Mouse (Mus musculus): ENCODE measurements around the gene Emid1. TPM values are rescaled to one million over a fixed set of nuclear protein-coding genes. Genes with fewer than 3 reads are reported as not detected.

Gene Emid1
- total and polyA plus RNA-seq, 3 experiments = not detected

GRCm38 (mm10) chr11:5103986-5104509 lies 48.0 kb downstream of the Emid1 start:
- no peak overlapping the region for H3K9ac ChIP-seq (ENCODE audit: insufficient read depth, low read depth)
- no peaks in the 10 kb centered on the region for H3K9me3 ChIP-seq (replicated peaks; ENCODE audit: low read length)
- in situ Hi-C loops (cut with MboI; ENCODE audit: low pct_ligation_motif_present, low pct_unique_long_range_greater_than_20kb, low sequenced_read_pairs) = no loop called here
- H3K36me3 ChIP-seq (replicated peaks in 1 of 2; ENCODE audit: control insufficient read depth in 1 of 2, insufficient read depth in 1 of 2, low read length in 1 of 2) = peaks cover 18 to 47% of the 10 kb centered on the region in 2 experiments
- H3K4me2 ChIP-seq (ENCODE audit: insufficient read depth, low read depth, poor library complexity, severe bottlenecking) = no peak overlapping the region
- dilution Hi-C loops (cut with MboI; ENCODE audit: extremely low pct_ligation_motif_present, extremely low pct_unique_long_range_greater_than_20kb, low sequenced_read_pairs) = no loop called here
- TF ChIP-seq TBP (conservative IDR thresholded peaks at IDR 0.05; ENCODE audit: low read depth, low read length) = no peak
- TF ChIP-seq USF1 (IDR thresholded peaks at IDR 0.05; ENCODE audit: low read depth, low read length) = no peak
- TF ChIP-seq UBTF (IDR thresholded peaks at IDR 0.05; ENCODE audit: low read depth, low read length) = no peak
- no peak for TF ChIP-seq MYC (IDR thresholded peaks at IDR 0.05; ENCODE audit: low read depth, low read length)
- TF ChIP-seq RCOR1 (conservative IDR thresholded peaks at IDR 0.05; ENCODE audit: low read depth, low read length) = no peak
- TF ChIP-seq MAFK (IDR thresholded peaks at IDR 0.05; ENCODE audit: insufficient replicate concordance, low read length) = no peak
- TF ChIP-seq ETS1 (conservative IDR thresholded peaks at IDR 0.05; ENCODE audit: low read depth, low read length) = no peak
- no peak for TF ChIP-seq CHD2 (IDR thresholded peaks at IDR 0.05; ENCODE audit: low read length)
- H3K4me1 ChIP-seq (ENCODE audit: control insufficient read depth in 1 of 2, insufficient read depth in 2 of 2) = peaks cover 7 to 18% of the 10 kb centered on the region in 2 experiments; a peak in 3 of 4 replicates
- H3K27me3 ChIP-seq (replicated peaks) = no peaks in the 10 kb centered on the region
- no peak overlapping the region for H3K27ac ChIP-seq (ENCODE audit: insufficient read depth, low read depth)
- H3K4me3 ChIP-seq (replicated peaks in 1 of 3; ENCODE audit: low read depth in 2 of 3, low read length in 2 of 3, poor library complexity in 1 of 3) = no peak overlapping the region
- no peaks in the 10 kb centered on the region for H3K79me2 ChIP-seq (replicated peaks; ENCODE audit: control insufficient read depth, extremely low read depth, insufficient read depth, poor library complexity, severe bottlenecking)
- no peak for DNase-seq (ENCODE audit: extremely low read depth)

GRCm38 (mm10) chr11:5102384-5102783 lies 49.7 kb downstream of the Emid1 start:
- H3K9ac ChIP-seq (ENCODE audit: insufficient read depth, low read depth) = no peak overlapping the region
- H3K4me3 ChIP-seq (replicated peaks in 1 of 3; ENCODE audit: low read depth in 2 of 3, low read length in 2 of 3, poor library complexity in 1 of 3) = no peak overlapping the region
- no peak overlapping the region for H3K27ac ChIP-seq (ENCODE audit: insufficient read depth, low read depth)
- H3K36me3 ChIP-seq (replicated peaks in 1 of 2; ENCODE audit: control insufficient read depth in 1 of 2, insufficient read depth in 1 of 2, low read length in 1 of 2) = peaks cover 18 to 47% of the 10 kb centered on the region in 2 experiments
- no peaks in the 10 kb centered on the region for H3K9me3 ChIP-seq (replicated peaks; ENCODE audit: low read length)
- dilution Hi-C loops (cut with MboI; ENCODE audit: extremely low pct_ligation_motif_present, extremely low pct_unique_long_range_greater_than_20kb, low sequenced_read_pairs) (no loop called here), in situ Hi-C loops (cut with MboI; ENCODE audit: low pct_ligation_motif_present, low pct_unique_long_range_greater_than_20kb, low sequenced_read_pairs) (no loop called here)
- H3K27me3 ChIP-seq (replicated peaks) = no peaks in the 10 kb centered on the region
- H3K4me2 ChIP-seq (ENCODE audit: insufficient read depth, low read depth, poor library complexity, severe bottlenecking) = no peak overlapping the region
- peaks cover 7 to 18% of the 10 kb centered on the region in 2 experiments; a peak in 3 of 4 replicates for H3K4me1 ChIP-seq (ENCODE audit: control insufficient read depth in 1 of 2, insufficient read depth in 2 of 2)
- no peak for TF ChIP-seq NRF1 (IDR thresholded peaks at IDR 0.05; ENCODE audit: low read depth, low read length)
- no peak for TF ChIP-seq ETS1 (conservative IDR thresholded peaks at IDR 0.05; ENCODE audit: low read depth, low read length)
- no peak for TF ChIP-seq KAT2A (IDR thresholded peaks at IDR 0.05; ENCODE audit: insufficient replicate concordance, low read length)
- no peak for DNase-seq (ENCODE audit: extremely low read depth)
- H3K79me2 ChIP-seq (replicated peaks; ENCODE audit: control insufficient read depth, extremely low read depth, insufficient read depth, poor library complexity, severe bottlenecking) = peaks cover 15% of the 10 kb centered on the region

GRCm38 (mm10) chr11:5101641-5102040 lies 50.4 kb downstream of the Emid1 start:
- Histone ChIP-seq H3K9ac (ENCODE audit: insufficient read depth, low read depth) (no peak overlapping the region), H3K79me2 (replicated peaks; ENCODE audit: control insufficient read depth, extremely low read depth, insufficient read depth, poor library complexity, severe bottlenecking) (peaks cover 22% of the 10 kb centered on the region), H3K4me3 (replicated peaks in 1 of 3; ENCODE audit: low read depth in 2 of 3, low read length in 2 of 3, poor library complexity in 1 of 3) (no peak overlapping the region), H3K27ac (ENCODE audit: insufficient read depth, low read depth) (no peak overlapping the region), H3K4me2 (ENCODE audit: insufficient read depth, low read depth, poor library complexity, severe bottlenecking) (no peak overlapping the region), H3K27me3 (replicated peaks) (no peaks in the 10 kb centered on the region), H3K9me3 (replicated peaks; ENCODE audit: low read length) (no peaks in the 10 kb centered on the region), H3K4me1 (ENCODE audit: control insufficient read depth in 1 of 2, insufficient read depth in 2 of 2) (peaks cover 7 to 19% of the 10 kb centered on the region in 2 experiments; a peak in 3 of 4 replicates), H3K36me3 (replicated peaks in 1 of 2; ENCODE audit: control insufficient read depth in 1 of 2, insufficient read depth in 1 of 2, low read length in 1 of 2) (peaks cover 18 to 47% of the 10 kb centered on the region in 2 experiments)
- no peak for DNase-seq (ENCODE audit: extremely low read depth)
- TF ChIP-seq UBTF (IDR thresholded peaks at IDR 0.05; ENCODE audit: low read depth, low read length) (no peak), E2F4 (IDR thresholded peaks at IDR 0.05; ENCODE audit: insufficient replicate concordance, low read depth, low read length) (no peak), ZMIZ1 (IDR thresholded peaks at IDR 0.05; ENCODE audit: low read depth, low read length) (no peak), RAD21 (IDR thresholded peaks at IDR 0.05; ENCODE audit: low read depth, low read length) (no peak), ETS1 (conservative IDR thresholded peaks at IDR 0.05; ENCODE audit: low read depth, low read length) (no peak), MAX (IDR thresholded peaks at IDR 0.05; ENCODE audit: low read length) (no peak), CHD2 (IDR thresholded peaks at IDR 0.05; ENCODE audit: low read length) (no peak), BHLHE40 (IDR thresholded peaks at IDR 0.05; ENCODE audit: low read depth, low read length) (no peak)
- in situ Hi-C loops (cut with MboI; ENCODE audit: low pct_ligation_motif_present, low pct_unique_long_range_greater_than_20kb, low sequenced_read_pairs) = no loop called here
- dilution Hi-C loops (cut with MboI; ENCODE audit: extremely low pct_ligation_motif_present, extremely low pct_unique_long_range_greater_than_20kb, low sequenced_read_pairs) = no loop called here
